Mouse (Mus musculus) forebrain, embryonic 11.5 days (tissue): Measurements from ENCODE around the gene Mfsd4b1. TPM values are rescaled to one million over a fixed set of nuclear protein-coding genes. Genes with fewer than 3 reads are reported as not detected.
A peak's percentile ranks its signal among the peaks of the same experiment; 100 is the strongest.

ENCODE experiments used
- ATAC-seq: fragments of 200-750 bp; cut with Nextera tagmentation; replicated peaks from 2 replicates; pipeline ENCODE4 v1.8.0; 2017; ENCODE audit warnings: moderate TSS enrichment; ENCODE audit not compliant: low FRiP score
- DNase-seq: peaks from one replicate; pipeline ENCODE4 v3.0.0-alpha.2; 2017; ENCODE audit warnings: low spot score
- H3K27ac ChIP-seq: fragments of 300-500 bp; sonication (generic); 2 replicates; pipeline ENCODE4 v1.5.1; 2014; ENCODE audit warnings: low read depth, low read length
- H3K27me3 ChIP-seq: fragments of 300-500 bp; sonication (generic); 2 replicates; pipeline ENCODE4 v1.6.1; 2014; ENCODE audit warnings: mild to moderate bottlenecking, low read length, mixed read lengths; ENCODE audit not compliant: control insufficient read depth, insufficient read depth
- H3K36me3 ChIP-seq: fragments of 300-500 bp; sonication (generic); 2 replicates; pipeline ENCODE4 v1.6.1; 2014; ENCODE audit warnings: mild to moderate bottlenecking, low read length, moderate library complexity, mixed read lengths; ENCODE audit not compliant: control insufficient read depth, insufficient read depth
- H3K4me1 ChIP-seq: fragments of 300-500 bp; sonication (generic); replicated peaks from 2 replicates; pipeline ENCODE4 v1.6.1; 2014; ENCODE audit warnings: low read length, mixed read lengths; ENCODE audit not compliant: control insufficient read depth, insufficient read depth
- H3K4me2 ChIP-seq: fragments of 300-500 bp; sonication (generic); 2 replicates; pipeline ENCODE4 v1.6.1; 2014; ENCODE audit warnings: low read depth, mild to moderate bottlenecking, low read length, moderate library complexity, mixed read lengths; ENCODE audit not compliant: severe bottlenecking
- H3K4me3 ChIP-seq: fragments of 300-500 bp; sonication (generic); 2 replicates; pipeline ENCODE4 v1.5.1; 2014; ENCODE audit warnings: low read depth, low read length
- H3K9ac ChIP-seq: fragments of 300-500 bp; sonication (generic); 2 replicates; pipeline ENCODE4 v1.6.1; 2014; ENCODE audit warnings: low read length
- H3K9me3 ChIP-seq: fragments of 300-500 bp; sonication (generic); 2 replicates; pipeline ENCODE4 v1.6.1; 2016; ENCODE audit warnings: low read length, mixed read lengths; ENCODE audit not compliant: control insufficient read depth
- WGBS: fragments of 180-500 bp; shearing (Covaris S2); extraction: QIAGEN DNeasy Blood & Tissue Kit; methylation state at CpG from one replicate; pipeline ENCODE4 v1.1.7; 2014; 5-methylcytosine and 5-hydroxymethylcytosine counted together
- polyA plus RNA-seq: library from polyadenylated mRNA; unstranded; fragments of >200 nt; fragmentation: Nextera tagmentation; extraction: Ambion mirVana; gene quantifications from 2 replicates; pipeline ENCODE4 v1.2.1, GENCODE M21; 2014

Mfsd4b1 gene
- polyA plus RNA-seq, 1 experiment from 2014 or later: not detected

DNA sequence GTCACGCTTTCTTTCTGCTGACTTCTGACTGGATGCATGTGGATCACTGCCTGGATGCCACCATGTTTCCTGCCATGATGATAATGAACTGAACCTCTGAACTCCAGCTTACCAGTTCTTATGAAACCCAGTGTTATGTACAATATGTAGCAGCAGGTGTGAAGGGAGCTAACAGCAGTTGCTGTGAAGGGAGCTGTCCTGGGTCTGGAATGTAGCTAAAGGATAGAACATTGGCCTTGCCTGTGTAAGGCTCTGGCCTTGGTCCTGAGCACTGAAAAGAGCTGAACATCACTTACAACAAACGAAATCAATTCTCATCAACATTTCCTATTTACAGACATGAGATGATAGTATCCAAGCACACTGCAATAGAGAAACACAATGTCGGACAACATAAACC lies 57.6 kb downstream of the Mfsd4b1 start:
- DNase-seq: no peak
- Histone ChIP-seq H3K27me3 (no peaks in the 10 kb centered on the region), H3K9ac (no peak overlapping the region), H3K4me2 (no peak overlapping the region), H3K4me3 (no peak overlapping the region), H3K36me3 (no peaks in the 10 kb centered on the region), H3K9me3 (no peaks in the 10 kb centered on the region), H3K4me1 (no peaks in the 10 kb centered on the region), H3K27ac (no peak overlapping the region)
- ATAC-seq: no peak
- 84% methylated on average over 3 of the region's 3 CpGs for WGBS

DNA sequence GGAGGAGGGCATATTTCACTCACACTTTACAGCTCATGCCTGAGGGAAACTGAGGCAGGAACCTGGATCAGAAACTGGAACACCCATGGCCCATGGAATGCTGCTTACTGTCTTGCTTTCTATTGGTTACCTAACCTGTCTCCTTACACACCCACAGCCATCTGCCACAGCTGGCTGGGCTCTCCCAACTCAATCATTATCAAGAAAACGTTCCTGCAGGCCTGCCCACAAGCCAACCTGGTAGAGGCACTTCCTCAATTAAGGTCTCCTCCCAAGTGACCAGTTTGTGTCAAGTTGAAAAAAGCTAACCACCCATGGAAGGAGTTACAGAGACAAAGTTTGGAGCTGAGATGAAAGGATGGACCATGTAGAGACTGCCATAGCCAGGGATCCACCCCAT lies 63.2 kb downstream of the Mfsd4b1 start:
- WGBS: 61% methylated on average over 1 of the region's 1 CpGs
- ATAC-seq: no peak
- Histone ChIP-seq H3K27me3 (peaks cover 2% of the 10 kb centered on the region), H3K4me3 (no peak overlapping the region), H3K27ac (no peak overlapping the region), H3K36me3 (no peaks in the 10 kb centered on the region), H3K9ac (no peak overlapping the region), H3K4me1 (no peaks in the 10 kb centered on the region; the same call in 1 of the 2 replicates), H3K9me3 (no peaks in the 10 kb centered on the region), H3K4me2 (no peak overlapping the region)
- no peak for DNase-seq

- 48% methylated on average over 11 of the region's 11 CpGs for WGBS
These were observed 64.6 kb downstream of the Mfsd4b1 start for GRCm38 (mm10) chr10:39960441-39960822.

GRCm38 (mm10) chr10:39959761-39960440 lies 65.2 kb downstream of the Mfsd4b1 start, which contains the start of gene Mfsd4b3:
Gene Mfsd4b3 (minus strand): TSS chr10:39960153.
- H3K36me3 ChIP-seq: no peaks in the 10 kb centered on the region
- under 1% methylated on average over 38 of the region's 38 CpGs for WGBS
- peak within 1 kb of the TSS; percentile 45 for H3K4me3 ChIP-seq
- ATAC-seq: peak; percentile 99
- no peaks in the 10 kb centered on the region; the same call in 1 of the 2 replicates for H3K4me1 ChIP-seq
- no peak within 1 kb of the TSS for H3K27ac ChIP-seq
- H3K4me2 ChIP-seq: peak within 1 kb of the TSS; percentile 92
- DNase-seq: peak; percentile 94
- peaks cover 2% of the 10 kb centered on the region for H3K27me3 ChIP-seq
- no peaks in the 10 kb centered on the region for H3K9me3 ChIP-seq
- H3K9ac ChIP-seq: peak within 1 kb of the TSS; percentile 58

More at GRCm38 (mm10) chr10:39960441-39960822, 64.6 kb downstream of the Mfsd4b1 start:
- ATAC-seq (peak; percentile 64), DNase-seq (no peak)
- H3K4me2 ChIP-seq: peak overlapping the region; percentile 92; the same call in 1 of the 2 replicates
- H3K9me3 ChIP-seq: no peaks in the 10 kb centered on the region
- peaks cover 2% of the 10 kb centered on the region for H3K27me3 ChIP-seq
- no peak overlapping the region for H3K27ac ChIP-seq
- H3K36me3 ChIP-seq: no peaks in the 10 kb centered on the region
- no peak overlapping the region for H3K9ac ChIP-seq
- H3K4me1 ChIP-seq: no peaks in the 10 kb centered on the region; the same call in 1 of the 2 replicates
- H3K4me3 ChIP-seq: no peak overlapping the region

- no peaks in the 10 kb centered on the region; the same call in 1 of the 2 replicates for H3K4me1 ChIP-seq
- H3K9me3 ChIP-seq: no peaks in the 10 kb centered on the region
- peaks cover 2% of the 10 kb centered on the region for H3K27me3 ChIP-seq
- DNase-seq (no peak), ATAC-seq (no peak)
- H3K9ac ChIP-seq: no peak overlapping the region
- H3K4me2 ChIP-seq: no peak overlapping the region
- no peak overlapping the region for H3K27ac ChIP-seq
- H3K36me3 ChIP-seq: no peaks in the 10 kb centered on the region
- H3K4me3 ChIP-seq: no peak overlapping the region
- WGBS: 85% methylated on average over 4 of the region's 4 CpGs
These were observed 66.8 kb downstream of the Mfsd4b1 start for GRCm38 (mm10) chr10:39958266-39958665.

GRCm38 (mm10) chr10:39956340-39956878 lies 68.7 kb downstream of the Mfsd4b1 start:
- H3K9me3 ChIP-seq: no peaks in the 10 kb centered on the region
- DNase-seq (no peak), ATAC-seq (no peak)
- H3K27me3 ChIP-seq: peaks cover 2% of the 10 kb centered on the region
- no peak overlapping the region for H3K27ac ChIP-seq
- no peak overlapping the region for H3K4me2 ChIP-seq
- H3K4me3 ChIP-seq: no peak overlapping the region
- H3K9ac ChIP-seq: no peak overlapping the region
- H3K4me1 ChIP-seq: no peaks in the 10 kb centered on the region; the same call in 1 of the 2 replicates
- 73% methylated on average over 2 of the region's 2 CpGs for WGBS
- no peaks in the 10 kb centered on the region for H3K36me3 ChIP-seq

GRCm38 (mm10) chr10:39955163-39955562 lies 69.9 kb downstream of the Mfsd4b1 start:
- H3K9me3 ChIP-seq: no peaks in the 10 kb centered on the region
- no peak for DNase-seq
- 84% methylated on average over 2 of the region's 2 CpGs for WGBS
- no peak for ATAC-seq
- no peak overlapping the region for H3K4me2 ChIP-seq
- H3K9ac ChIP-seq: no peak overlapping the region
- peaks cover 2% of the 10 kb centered on the region for H3K27me3 ChIP-seq
- no peaks in the 10 kb centered on the region; the same call in 1 of the 2 replicates for H3K4me1 ChIP-seq
- no peak overlapping the region for H3K4me3 ChIP-seq
- no peak overlapping the region for H3K27ac ChIP-seq
- no peaks in the 10 kb centered on the region for H3K36me3 ChIP-seq
